Mouse (Mus musculus) midbrain, embryonic 14.5 days (tissue): ENCODE data around the gene Cog2. TPM values are rescaled to one million over a fixed set of nuclear protein-coding genes. Genes with fewer than 3 reads are reported as not detected.

Experiments
- ATAC-seq: fragments of 200-750 bp; cut with Nextera tagmentation; 2 replicates; pipeline ENCODE4 v1.8.0; 2017; ENCODE audit warnings: moderate number of reproducible peaks, moderate library complexity; ENCODE audit not compliant: low FRiP score, low TSS enrichment
- DNase-seq: peaks from one replicate; pipeline ENCODE4 v3.0.0-alpha.2; 2015
- H3K27ac ChIP-seq: fragments of 300-500 bp; sonication (generic); replicated peaks from 2 replicates; pipeline ENCODE4 v1.5.1; 2014; ENCODE audit warnings: mild to moderate bottlenecking, low read depth, low read length, moderate library complexity
- H3K27me3 ChIP-seq: fragments of 300-500 bp; sonication (generic); 2 replicates; pipeline ENCODE4 v1.6.1; 2014; ENCODE audit warnings: low read length, control low read depth, mixed read lengths; ENCODE audit not compliant: control insufficient read depth, insufficient read depth
- H3K36me3 ChIP-seq: fragments of 300-500 bp; sonication (generic); 2 replicates; pipeline ENCODE4 v1.6.1; 2014; ENCODE audit warnings: low read length, control low read depth; ENCODE audit not compliant: control insufficient read depth, insufficient read depth
- H3K4me1 ChIP-seq: fragments of 300-500 bp; sonication (generic); 2 replicates; pipeline ENCODE4 v1.6.1; 2014; ENCODE audit warnings: mild to moderate bottlenecking, antibody characterized with exemption, low read length, control low read depth; ENCODE audit not compliant: control insufficient read depth, insufficient read depth
- H3K4me2 ChIP-seq: fragments of 300-500 bp; sonication (generic); 2 replicates; pipeline ENCODE4 v1.6.1; 2014; ENCODE audit warnings: mild to moderate bottlenecking, low read length, moderate library complexity
- H3K4me3 ChIP-seq: fragments of 300-500 bp; sonication (generic); replicated peaks from 2 replicates; pipeline ENCODE4 v1.5.1; 2014; ENCODE audit warnings: low read depth, low read length
- H3K9ac ChIP-seq: fragments of 300-500 bp; sonication (generic); replicated peaks from 2 replicates; pipeline ENCODE4 v1.6.1; 2014; ENCODE audit warnings: mild to moderate bottlenecking, low read length, moderate library complexity
- H3K9me3 ChIP-seq: fragments of 300-500 bp; sonication (generic); 2 replicates; pipeline ENCODE4 v1.6.1; 2016; ENCODE audit warnings: low read length, control low read depth, mixed read lengths; ENCODE audit not compliant: control insufficient read depth
- WGBS: fragments of 180-500 bp; shearing (Covaris S2); extraction: QIAGEN DNeasy Blood & Tissue Kit; methylation state at CpG from one replicate; pipeline ENCODE4 v1.1.7; 2014; 5-methylcytosine and 5-hydroxymethylcytosine counted together
- polyA plus RNA-seq: library from polyadenylated mRNA; unstranded; fragments of >200 nt; fragmentation: Nextera tagmentation; extraction: Ambion mirVana; gene quantifications from 2 replicates; pipeline ENCODE4 v1.2.1, GENCODE M21; 2014

The Cog2 gene
- polyA plus RNA-seq: 33.0 and 39.3 TPM in 2 replicates

DNA sequence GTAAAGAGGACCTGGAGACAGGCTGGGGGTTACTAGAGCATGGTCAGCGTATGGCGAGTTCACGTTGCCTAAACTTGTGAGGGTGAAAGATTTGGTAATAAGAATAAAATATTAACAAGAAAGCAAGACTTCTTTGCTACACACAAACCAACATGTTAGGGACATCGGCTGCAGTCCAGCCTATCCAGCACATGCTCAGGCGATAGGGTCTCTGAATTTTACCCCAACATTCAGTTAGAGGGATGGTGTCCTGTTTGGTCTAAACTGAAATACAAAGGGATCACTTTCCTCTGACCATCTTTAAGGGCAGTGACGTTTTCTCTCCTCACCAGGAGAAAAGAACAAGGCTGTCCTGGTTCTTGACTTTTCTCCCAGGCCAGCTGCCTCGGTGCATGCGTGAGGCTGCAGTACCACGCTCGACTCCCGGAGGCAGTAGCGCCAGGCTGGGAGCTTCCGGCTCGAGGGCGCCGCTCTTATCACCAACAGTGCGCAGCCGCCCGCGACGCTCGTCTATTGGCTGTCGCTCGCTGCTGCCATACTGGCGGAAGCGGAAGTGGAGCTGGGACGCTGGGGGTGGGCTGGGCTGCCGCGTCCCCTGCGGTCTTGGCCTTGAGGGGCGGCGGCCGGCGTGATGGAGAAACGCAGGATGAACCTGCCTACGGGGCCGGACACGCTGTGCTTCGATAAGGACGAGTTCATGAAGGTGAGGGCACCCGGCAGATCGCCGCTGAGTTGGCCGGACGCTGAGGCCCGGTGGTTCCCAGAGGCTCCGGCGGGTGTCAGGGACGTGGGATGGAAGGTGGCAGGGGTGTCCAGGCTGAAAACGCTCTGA lies at the start of gene Cog2:
Gene Cog2, plus strand, starts transcription at position 519 of the 832 bp plus-strand sequence.
- H3K9ac ChIP-seq: peak within 1 kb of the TSS; percentile 84
- DNase-seq (peak; percentile 98), ATAC-seq (peak; percentile 98)
- 10% methylated on average over 50 of the region's 50 CpGs for whole genome bisulfite sequencing
- no peaks in the 10 kb centered on the region for H3K9me3 ChIP-seq
- H3K4me3 ChIP-seq: peak within 1 kb of the TSS; percentile 72
- peak within 1 kb of the TSS; percentile 93 for H3K4me2 ChIP-seq
- H3K36me3 ChIP-seq: peaks cover 2% of the 10 kb centered on the region
- H3K27ac ChIP-seq: 0 out of 2 replicates have a peak within 1 kb of the TSS, but pooled peaks have one; percentile 3
- H3K4me1 ChIP-seq: peaks cover 11% of the 10 kb centered on the region
- H3K27me3 ChIP-seq: no peaks in the 10 kb centered on the region

DNA sequence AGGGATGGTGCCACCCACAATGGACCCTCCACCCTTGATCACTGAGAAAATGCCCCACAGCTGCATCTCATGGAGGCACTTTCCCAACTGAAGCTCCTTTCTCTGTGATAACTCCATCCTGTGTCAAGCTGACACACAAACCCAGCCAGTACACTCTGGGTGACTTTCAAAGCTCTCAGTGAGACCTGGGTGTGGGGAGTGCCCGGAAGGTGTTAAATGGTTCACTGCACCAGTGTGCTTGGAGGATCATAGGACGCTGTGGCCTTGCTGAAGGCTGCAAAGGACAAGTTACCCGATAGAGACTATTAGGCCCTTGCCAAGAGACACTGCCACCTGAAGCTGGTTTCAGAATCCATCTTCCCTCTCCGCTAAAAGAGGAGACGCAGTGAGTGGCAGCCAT lies 44.9 kb upstream of the Cog2 start:
- Histone ChIP-seq H3K36me3 (no peaks in the 10 kb centered on the region), H3K27ac (no peak overlapping the region), H3K4me3 (no peak overlapping the region), H3K4me1 (no peaks in the 10 kb centered on the region), H3K27me3 (no peaks in the 10 kb centered on the region), H3K4me2 (no peak overlapping the region), H3K9ac (no peak overlapping the region), H3K9me3 (no peaks in the 10 kb centered on the region)
- ATAC-seq (no peak), DNase-seq (no peak)
- 81% methylated on average over 5 of the region's 5 CpGs for WGBS

DNA sequence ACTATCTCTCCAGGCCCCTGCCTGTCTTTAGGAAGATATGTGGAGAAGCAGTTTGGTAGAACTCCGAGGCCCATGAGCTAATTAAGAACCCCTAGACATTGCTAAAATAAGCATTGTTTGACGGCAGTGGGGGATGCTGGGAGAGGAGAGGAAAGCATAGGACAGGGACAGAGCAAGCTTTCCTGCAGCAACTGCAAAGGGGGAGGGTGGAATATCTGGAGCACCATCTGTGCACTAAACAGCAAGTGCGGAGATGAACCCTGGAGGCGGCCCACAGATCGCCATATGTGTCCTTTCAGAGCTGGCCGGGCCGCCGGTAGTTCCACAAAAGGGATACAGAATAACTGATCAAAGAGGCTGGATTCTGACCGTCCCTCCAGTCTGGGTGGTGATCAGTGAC lies 43.9 kb upstream of the Cog2 start:
- Histone ChIP-seq H3K4me3 (no peak overlapping the region), H3K4me2 (no peak overlapping the region), H3K36me3 (no peaks in the 10 kb centered on the region), H3K27me3 (no peaks in the 10 kb centered on the region), H3K9ac (no peak overlapping the region), H3K9me3 (no peaks in the 10 kb centered on the region), H3K27ac (no peak overlapping the region), H3K4me1 (no peaks in the 10 kb centered on the region)
- peak; percentile 28 for DNase-seq
- ATAC-seq: no peak
- WGBS: 42% methylated on average over 9 of the region's 9 CpGs

DNA sequence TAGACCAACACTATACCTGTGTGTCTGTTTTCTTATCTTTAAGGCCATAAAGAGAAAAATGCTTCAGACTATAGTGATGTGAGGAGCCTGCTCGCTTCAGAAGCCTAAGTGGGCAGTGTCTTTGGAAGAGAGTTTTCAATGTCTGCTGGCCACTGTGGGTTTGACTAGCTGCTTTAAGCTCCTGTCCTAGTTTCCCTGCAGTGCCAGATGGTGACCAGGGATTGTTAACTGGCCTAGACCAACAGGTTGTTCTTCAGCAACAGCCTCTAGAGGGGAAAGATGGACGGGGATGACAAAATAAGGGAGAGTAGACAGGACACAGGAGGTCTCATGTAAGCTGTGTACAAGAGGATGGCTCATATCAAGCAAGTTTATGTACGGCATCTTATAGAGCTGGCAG lies 41.3 kb upstream of the Cog2 start:
- no peaks in the 10 kb centered on the region for H3K9me3 ChIP-seq
- no peak overlapping the region for H3K9ac ChIP-seq
- no peak overlapping the region for H3K4me3 ChIP-seq
- no peaks in the 10 kb centered on the region for H3K36me3 ChIP-seq
- H3K4me1 ChIP-seq: no peaks in the 10 kb centered on the region
- no peaks in the 10 kb centered on the region for H3K27me3 ChIP-seq
- no peak overlapping the region for H3K27ac ChIP-seq
- no peak overlapping the region for H3K4me2 ChIP-seq
- ATAC-seq (no peak), DNase-seq (no peak)
- WGBS: 82% methylated on average over 3 of the region's 3 CpGs

DNA sequence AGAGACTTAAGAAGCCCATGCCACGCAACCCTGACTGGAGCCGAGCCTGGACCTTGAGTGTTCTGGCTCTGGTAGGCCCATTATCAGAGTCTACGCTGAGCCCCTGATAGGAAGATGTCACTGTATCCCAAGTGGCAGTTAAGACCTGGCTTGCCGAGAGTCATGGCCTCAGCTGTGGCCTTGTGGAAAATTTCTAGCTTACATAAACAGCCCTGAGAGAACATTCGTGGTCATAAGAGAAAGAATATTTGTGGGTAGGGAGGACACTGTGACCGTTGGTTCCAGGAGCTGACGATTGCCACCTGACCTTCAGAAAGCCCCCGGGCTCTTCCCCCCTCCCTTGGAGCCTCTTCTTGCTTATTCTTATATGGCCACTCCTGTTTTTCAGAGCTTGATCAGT lies 40.2 kb upstream of the Cog2 start:
- Histone ChIP-seq H3K4me1 (no peaks in the 10 kb centered on the region), H3K36me3 (no peaks in the 10 kb centered on the region), H3K4me3 (no peak overlapping the region), H3K27ac (no peak overlapping the region), H3K9me3 (no peaks in the 10 kb centered on the region), H3K9ac (no peak overlapping the region), H3K4me2 (no peak overlapping the region), H3K27me3 (no peaks in the 10 kb centered on the region)
- ATAC-seq (no peak), DNase-seq (no peak)
- 88% methylated on average over 8 of the region's 8 CpGs for WGBS

DNA sequence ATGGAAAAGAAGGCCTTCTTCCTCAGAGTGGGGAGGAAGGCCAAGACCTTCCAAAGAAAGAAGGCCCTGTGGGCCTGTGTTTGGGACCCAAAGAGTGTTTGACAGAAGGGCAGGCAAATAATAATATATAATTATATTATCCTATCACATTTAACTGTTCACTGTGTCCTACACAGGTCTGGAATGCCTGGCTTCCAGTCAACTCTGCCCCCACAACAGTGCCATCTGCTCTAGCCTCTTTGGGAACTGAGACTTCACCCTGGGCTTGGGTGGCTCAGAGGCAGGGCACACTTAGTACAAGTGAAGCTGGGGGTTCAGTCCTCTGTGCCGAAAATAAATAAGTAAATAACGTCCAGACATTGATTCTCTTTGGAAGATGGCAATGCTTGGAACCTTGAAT lies 37.8 kb upstream of the Cog2 start:
- Histone ChIP-seq H3K4me2 (no peak overlapping the region), H3K27me3 (no peaks in the 10 kb centered on the region), H3K4me3 (no peak overlapping the region), H3K36me3 (no peaks in the 10 kb centered on the region), H3K9me3 (no peaks in the 10 kb centered on the region), H3K4me1 (no peaks in the 10 kb centered on the region), H3K9ac (no peak overlapping the region), H3K27ac (no peak overlapping the region)
- DNase-seq: no peak
- WGBS: 93% methylated on average over 2 of the region's 2 CpGs
- no peak for ATAC-seq

DNA sequence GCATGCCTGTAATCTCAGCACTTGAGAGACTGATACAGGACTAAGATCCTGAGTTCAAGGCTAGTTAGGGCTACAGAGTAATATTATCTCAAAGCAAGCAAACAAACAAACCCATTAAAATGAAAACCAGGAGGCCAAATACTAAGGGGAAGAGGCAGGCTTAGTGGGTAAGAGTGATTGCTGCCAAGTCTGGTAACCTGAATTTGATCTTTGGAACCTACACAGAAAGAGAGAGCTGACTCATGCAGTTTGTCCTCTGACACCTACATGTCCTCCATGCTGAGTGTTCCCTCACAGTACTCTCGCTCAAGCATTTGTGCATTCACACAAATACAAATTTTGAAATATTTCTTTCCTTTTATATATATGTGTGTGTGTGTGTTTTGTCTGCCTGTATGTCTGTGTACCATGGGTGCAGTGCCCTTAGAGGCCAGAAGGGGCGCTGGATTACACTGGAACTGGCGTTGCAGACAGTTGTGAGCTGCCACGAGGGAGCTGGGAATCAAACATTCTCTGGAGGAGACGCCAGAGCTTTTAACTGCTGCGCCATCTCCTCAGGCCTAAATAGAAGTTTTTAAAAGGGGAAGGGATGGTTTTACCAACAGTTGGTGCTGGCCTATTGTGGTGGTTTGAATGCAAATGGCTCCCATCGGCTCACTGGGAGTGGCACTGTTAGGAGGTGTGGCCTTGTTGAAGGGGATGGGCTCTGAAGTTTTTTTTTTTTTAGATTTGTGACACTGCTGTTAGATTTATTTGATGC lies 37.0 kb upstream of the Cog2 start:
- H3K27ac ChIP-seq: no peak overlapping the region
- H3K4me2 ChIP-seq: no peak overlapping the region
- H3K4me3 ChIP-seq: no peak overlapping the region
- H3K27me3 ChIP-seq: no peaks in the 10 kb centered on the region
- H3K9ac ChIP-seq: no peak overlapping the region
- H3K9me3 ChIP-seq: no peaks in the 10 kb centered on the region
- ATAC-seq: no peak
- H3K4me1 ChIP-seq: no peaks in the 10 kb centered on the region
- WGBS: 74% methylated on average over 7 of the region's 7 CpGs
- DNase-seq: no peak
- H3K36me3 ChIP-seq: no peaks in the 10 kb centered on the region

DNA sequence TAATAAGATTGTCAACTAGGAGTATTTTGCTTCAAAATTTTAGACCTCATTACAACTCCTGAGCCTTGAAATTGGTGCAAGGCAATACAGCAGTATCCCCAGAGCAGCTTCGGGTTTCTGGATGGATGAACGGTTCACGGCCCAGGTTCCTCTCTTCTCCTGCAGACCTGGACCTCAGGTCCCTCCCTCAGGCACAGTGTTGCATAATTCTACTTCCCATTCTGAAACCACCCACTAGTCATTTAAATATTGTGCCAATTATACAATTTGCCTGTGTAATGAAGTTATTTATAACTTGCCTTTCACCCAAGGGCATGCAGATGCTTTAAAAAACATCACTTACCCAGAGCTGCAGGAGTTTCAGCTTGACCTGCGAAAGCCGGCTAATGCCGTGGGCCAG lies 31.3 kb upstream of the Cog2 start:
- WGBS: 88% methylated on average over 6 of the region's 6 CpGs
- Histone ChIP-seq H3K4me2 (no peak overlapping the region), H3K27ac (no peak overlapping the region), H3K4me3 (no peak overlapping the region), H3K27me3 (no peaks in the 10 kb centered on the region), H3K9ac (no peak overlapping the region), H3K4me1 (no peaks in the 10 kb centered on the region), H3K36me3 (no peaks in the 10 kb centered on the region), H3K9me3 (no peaks in the 10 kb centered on the region)
- DNase-seq: no peak
- no peak for ATAC-seq
